In the genomic region with DNA sequence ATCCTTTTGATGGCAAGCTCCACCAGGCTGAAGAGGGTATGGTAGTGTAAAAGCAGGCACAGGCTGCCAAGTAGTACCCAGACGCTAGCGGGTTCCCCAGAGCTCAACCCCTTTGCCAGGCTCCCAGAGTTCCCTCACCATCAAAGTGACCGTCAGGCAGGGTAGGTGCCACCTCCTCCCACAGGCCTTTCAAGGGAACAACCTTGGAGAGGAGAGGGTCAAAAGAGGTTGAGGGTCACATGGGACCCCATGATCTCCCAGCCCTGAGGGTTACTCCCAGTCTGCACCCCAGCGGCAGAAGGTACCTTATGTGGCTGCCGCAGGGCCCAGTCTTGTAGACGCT, we compare ENCODE assay signal across 8 mouse cellular contexts. TPM values are rescaled to one million over a fixed set of nuclear protein-coding genes. Genes with fewer than 3 reads are reported as not detected.
A peak's percentile ranks its signal among the peaks of the same experiment; 100 is the strongest.
DNase-seq lines count a peak whose midpoint lies in the region; ATAC-seq and TF ChIP-seq lines count a peak whose summit lies in the region.

No protein-coding gene starts in this region.

- WGBS in liver, embryonic 14.5 days (ENCODE audit: insufficient replicate concordance), result 77% methylated on average over 6 of the region's 6 CpGs

- DNase-seq in cerebellum, adult 11-12 months, result peak; percentile 67
- DNase-seq in cerebellum, postnatal 4 days (ENCODE audit: low spot score in 2 of 2), result no peak
- no peak for DNase-seq in testis, postnatal 14 days (ENCODE audit: low spot score)
- DNase-seq in liver, embryonic 14.5 days (ENCODE audit: low read depth in 3 of 3, low spot score in 3 of 3), result no peak
- DNase-seq in embryo, embryonic 10.5 days (ENCODE audit: low spot score), result no peak
- DNase-seq in T-cell, adult 2 months (ENCODE audit: low spot score), result no peak
- no peak for DNase-seq in gastrocnemius, postnatal 25 days

- H3K27ac ChIP-seq in testis, adult 2 months (ENCODE audit: control insufficient read depth, insufficient read depth, low read depth, low read length), result peak overlapping the region; percentile 16; the same call in 1 of the 2 replicates
- no peak overlapping the region for H3K27ac ChIP-seq in liver, embryonic 14.5 days

- H3K36me3 ChIP-seq in testis, adult 2 months (ENCODE audit: control insufficient read depth, insufficient read depth, low read length), result no peaks in the 10 kb centered on the region; the same call in 1 of the 2 replicates
- H3K36me3 ChIP-seq in liver, embryonic 14.5 days (replicated peaks; ENCODE audit: control insufficient read depth, insufficient read depth, low read depth), result peaks cover 23% of the 10 kb centered on the region

- H3K4me2 ChIP-seq in liver, embryonic 14.5 days (ENCODE audit: low read depth), result peak overlapping the region; percentile 79

- no peak for TF ChIP-seq CTCF in testis, adult 2 months (IDR thresholded peaks at IDR 0.05; ENCODE audit: control insufficient read depth, insufficient read depth, insufficient replicate concordance, low read depth, low read length)
- TF ChIP-seq CTCF in liver, embryonic 14.5 days (IDR thresholded peaks at IDR 0.05; ENCODE audit: low read depth), result no peak

- no peak for TF ChIP-seq POLR2A in testis, adult 2 months (IDR thresholded peaks at IDR 0.05; ENCODE audit: control insufficient read depth, low read depth, low read length)

- H3K4me3 ChIP-seq in testis, adult 2 months (ENCODE audit: control insufficient read depth, low read depth, low read length), result peak overlapping the region; percentile 5
- H3K4me3 ChIP-seq in liver, embryonic 14.5 days (ENCODE audit: insufficient read depth in 1 of 2, low read depth in 2 of 2, low read length in 2 of 2), result peak overlapping the region; percentile 18 to 57; a peak in 2 of 4 replicates

- H3K27me3 ChIP-seq in testis, adult 2 months (ENCODE audit: control insufficient read depth, insufficient read depth, low read length), result no peaks in the 10 kb centered on the region
- H3K27me3 ChIP-seq in liver, embryonic 14.5 days (ENCODE audit: control insufficient read depth, insufficient read depth, low read length), result no peaks in the 10 kb centered on the region

- no peak for TF ChIP-seq EP300 in liver, embryonic 14.5 days (IDR thresholded peaks at IDR 0.05; ENCODE audit: low read depth)

- H3K9me3 ChIP-seq in liver, embryonic 14.5 days (ENCODE audit: control insufficient read depth, low read length), result no peaks in the 10 kb centered on the region

- no peak for ATAC-seq in liver, embryonic 14.5 days (ENCODE audit: insufficient read depth)

- no peak overlapping the region for H3K9ac ChIP-seq in liver, embryonic 14.5 days (replicated peaks)

- H3K4me1 ChIP-seq in testis, adult 2 months (ENCODE audit: control insufficient read depth, insufficient read depth, low read length), result peaks cover 19% of the 10 kb centered on the region
- H3K4me1 ChIP-seq in liver, embryonic 14.5 days (replicated peaks; ENCODE audit: control insufficient read depth in 2 of 2, insufficient read depth in 2 of 2, low read length in 1 of 2), result peaks cover 24% of the 10 kb centered on the region in 2 experiments

RNA-seq across cellular contexts. Expression of a gene that starts 1.4 kb away (rescaled TPM):
- polyA plus RNA-seq in testis, adult 2 months (2012; rRNA removed), result 38.5 and 39.6 TPM in 2 replicates
- polyA plus RNA-seq in liver, embryonic 14.5 days (2012; rRNA removed), result 36.5 and 41.4 TPM in 2 replicates
- 64.9 and 67.9 TPM in 2 replicates for polyA plus RNA-seq in liver, embryonic 14.5 days (2014; fragmentation: Nextera tagmentation; extraction: Ambion mirVana)
- total RNA-seq in gastrocnemius, postnatal 25 days (2021), result 10 to 100 TPM; 50.9 to 53.1 TPM

RNA-seq across cellular contexts. Expression of a gene that starts 1.9 kb away (rescaled TPM):
- 97.5 and 114 TPM in 2 replicates for polyA plus RNA-seq in testis, adult 2 months (2012; rRNA removed)
- 54.8 and 75.9 TPM in 2 replicates for polyA plus RNA-seq in liver, embryonic 14.5 days (2012; rRNA removed)
- 20.4 and 22.7 TPM in 2 replicates for polyA plus RNA-seq in liver, embryonic 14.5 days (2014; fragmentation: Nextera tagmentation; extraction: Ambion mirVana)
- total RNA-seq in gastrocnemius, postnatal 25 days (2021), result 10 to 100 TPM; 40.1 to 43.6 TPM

RNA-seq across cellular contexts. Expression of a gene that starts 10.5 kb away (rescaled TPM):
- polyA plus RNA-seq in testis, adult 2 months (2012; rRNA removed), result 105 and 132 TPM in 2 replicates
- polyA plus RNA-seq in liver, embryonic 14.5 days (2012; rRNA removed), result 189 and 256 TPM in 2 replicates
- polyA plus RNA-seq in liver, embryonic 14.5 days (2014; fragmentation: Nextera tagmentation; extraction: Ambion mirVana), result 272 and 285 TPM in 2 replicates
- 100 to 1,000 TPM; 508 to 524 TPM for total RNA-seq in gastrocnemius, postnatal 25 days (2021)

RNA-seq across cellular contexts. Expression of a gene that starts 32.8 kb away (rescaled TPM):
- 672 and 893 TPM in 2 replicates for polyA plus RNA-seq in testis, adult 2 months (2012; rRNA removed)
- polyA plus RNA-seq in liver, embryonic 14.5 days (2012; rRNA removed), result 2,043 and 2,097 TPM in 2 replicates
- 805 and 809 TPM in 2 replicates for polyA plus RNA-seq in liver, embryonic 14.5 days (2014; fragmentation: Nextera tagmentation; extraction: Ambion mirVana)
- total RNA-seq in gastrocnemius, postnatal 25 days (2021), result 100 to 1,000 TPM; 575 to 593 TPM

RNA-seq across cellular contexts. Expression of a gene that starts 33.2 kb away (rescaled TPM):
- polyA plus RNA-seq in testis, adult 2 months (2012; rRNA removed), result 282 and 295 TPM in 2 replicates
- 12.9 and 18.8 TPM in 2 replicates for polyA plus RNA-seq in liver, embryonic 14.5 days (2012; rRNA removed)
- 13.2 and 13.8 TPM in 2 replicates for polyA plus RNA-seq in liver, embryonic 14.5 days (2014; fragmentation: Nextera tagmentation; extraction: Ambion mirVana)
- total RNA-seq in gastrocnemius, postnatal 25 days (2021), result 10 to 100 TPM; 14.5 to 14.8 TPM
